20 mouse cellular contexts compared by ENCODE assay signal in genomic region chr10:25910270-25910669, GRCm38 (mm10).
"Had no signal": no experiment of that assay in that cellular context is flagged by ENCODE, and none has a peak within 500 bp of the region (broad histone marks: within the 10 kb centered on the region; RNA-seq: fewer than 3 reads in every experiment).

No protein-coding gene starts in this region.

- ATAC-seq: liver, postnatal 0 days; lung, postnatal 0 days had no signal

- H3K4me2 ChIP-seq: liver, embryonic 11.5 days; liver, embryonic 13.5 days; liver, embryonic 15.5 days; lung, embryonic 15.5 days; neural tube, embryonic 12.5 days had no signal

- H3K4me3 ChIP-seq: liver, embryonic 13.5 days; liver, embryonic 15.5 days; lung, embryonic 15.5 days; megakaryocyte, embryonic 14.5 days; neural tube, embryonic 12.5 days had no signal

- H3K9me3 ChIP-seq: liver, embryonic 13.5 days; liver, embryonic 15.5 days; lung, embryonic 15.5 days; megakaryocyte, embryonic 14.5 days; neural tube, embryonic 12.5 days had no signal

- H3K36me3 ChIP-seq: liver, embryonic 13.5 days; liver, embryonic 15.5 days; lung, embryonic 15.5 days; neural tube, embryonic 12.5 days had no signal

- H3K27ac ChIP-seq: liver, embryonic 13.5 days; liver, embryonic 15.5 days; lung, embryonic 15.5 days; macrophage; neural tube, embryonic 12.5 days had no signal

- H3K9ac ChIP-seq: liver, embryonic 13.5 days; liver, embryonic 15.5 days; liver, postnatal 0 days; lung, embryonic 15.5 days; neural tube, embryonic 12.5 days had no signal

- H3K4me1 ChIP-seq: liver, embryonic 13.5 days; liver, embryonic 15.5 days; lung, embryonic 15.5 days; megakaryocyte, embryonic 14.5 days; neural tube, embryonic 12.5 days had no signal

- H3K27me3 ChIP-seq: liver, embryonic 13.5 days; liver, embryonic 15.5 days; lung, embryonic 15.5 days; megakaryocyte, embryonic 14.5 days; neural tube, embryonic 12.5 days had no signal

- DNase-seq: liver, embryonic 13.5 days; liver, postnatal 0 days; lung, adult 2 months; lung, postnatal 14 days; lung, postnatal 36 days; retina, postnatal 1 day; right cerebral cortex, adult 18-20 months; right cerebral cortex, postnatal 25 days; right cerebral cortex, postnatal 4 days; spleen, adult 18-20 months; thymus, adult 18-20 months; thymus, postnatal 14 days; thymus, postnatal 36 days had no signal
